In genomic region chr14:72504985-72505384, GRCm38 (mm10) we compare ENCODE assay signal across 16 mouse cellular contexts. TPM values are rescaled to one million over a fixed set of nuclear protein-coding genes. Genes with fewer than 3 reads are reported as not detected.
DNase-seq lines count a peak whose midpoint lies in the region; ATAC-seq and TF ChIP-seq lines count a peak whose summit lies in the region.
"Had no signal": no experiment of that assay in that cellular context is flagged by ENCODE, and none has a peak within 500 bp of the region (broad histone marks: within the 10 kb centered on the region; RNA-seq: fewer than 3 reads in every experiment).

No protein-coding gene starts in this region.

- no peak for DNase-seq in hindbrain, postnatal 0 days (ENCODE audit: low spot score)
- DNase-seq in midbrain, postnatal 0 days (ENCODE audit: low spot score): no peak
- DNase-seq in midbrain, embryonic 10.5 days (ENCODE audit: low spot score): no peak
- DNase-seq in brain, embryonic 14.5 days (ENCODE audit: low read depth): peak; percentile 10
- no peak for DNase-seq in stomach, postnatal 0 days (ENCODE audit: low spot score)
- no peak for DNase-seq in right cerebral cortex, adult 18-20 months
- DNase-seq in adrenal gland, adult 8-10 months: no peak
- DNase-seq: cerebellum, postnatal 14 days had no signal

- no peak overlapping the region for H3K4me3 ChIP-seq in hindbrain, postnatal 0 days (ENCODE audit: low read length)
- no peak overlapping the region for H3K4me3 ChIP-seq in hindbrain, embryonic 13.5 days
- H3K4me3 ChIP-seq in midbrain, postnatal 0 days (ENCODE audit: low read depth, low read length): no peak overlapping the region
- H3K4me3 ChIP-seq in midbrain, embryonic 10.5 days: no peak overlapping the region
- H3K4me3 ChIP-seq in stomach, postnatal 0 days (ENCODE audit: low read depth, low read length): no peak overlapping the region
- H3K4me3 ChIP-seq: lung, embryonic 15.5 days; neural tube, embryonic 15.5 days had no signal

- TF ChIP-seq EP300 in stomach, postnatal 0 days (optimal IDR thresholded peaks at IDR 0.05): no peak

- H3K4me2 ChIP-seq in hindbrain, postnatal 0 days (ENCODE audit: low read depth, low read length): no peak overlapping the region
- H3K4me2 ChIP-seq in hindbrain, embryonic 13.5 days: no peak overlapping the region
- no peak overlapping the region for H3K4me2 ChIP-seq in midbrain, postnatal 0 days (ENCODE audit: low read depth, low read length, poor library complexity, severe bottlenecking)
- H3K4me2 ChIP-seq in stomach, postnatal 0 days (replicated peaks; ENCODE audit: low read depth): no peak overlapping the region
- H3K4me2 ChIP-seq: lung, embryonic 15.5 days; neural tube, embryonic 15.5 days had no signal

- no peak overlapping the region for H3K9ac ChIP-seq in hindbrain, postnatal 0 days (replicated peaks; ENCODE audit: low read length)
- H3K9ac ChIP-seq in hindbrain, embryonic 13.5 days: no peak overlapping the region
- H3K9ac ChIP-seq in midbrain, postnatal 0 days (replicated peaks; ENCODE audit: low read length, poor library complexity, severe bottlenecking): no peak overlapping the region
- no peak overlapping the region for H3K9ac ChIP-seq in stomach, postnatal 0 days (ENCODE audit: low read length)
- H3K9ac ChIP-seq: lung, embryonic 15.5 days; neural tube, embryonic 15.5 days had no signal

- ATAC-seq in hindbrain, postnatal 0 days: no peak
- ATAC-seq in hindbrain, embryonic 13.5 days (ENCODE audit: low FRiP score): no peak
- no peak for ATAC-seq in midbrain, postnatal 0 days (ENCODE audit: low FRiP score)
- no peak for ATAC-seq in stomach, postnatal 0 days (ENCODE audit: low FRiP score, low TSS enrichment)
- ATAC-seq: activated CD4-positive, CD25-positive, alpha-beta regulatory T cell, adult 4 months had no signal

- 84% methylated on average over 1 of the region's 1 CpGs for WGBS in hindbrain, postnatal 0 days
- 87% methylated on average over 1 of the region's 1 CpGs for WGBS in hindbrain, embryonic 13.5 days
- WGBS in midbrain, postnatal 0 days: 85% methylated on average over 1 of the region's 1 CpGs
- WGBS in midbrain, embryonic 10.5 days: 89% methylated on average over 1 of the region's 1 CpGs
- 95% methylated on average over 1 of the region's 1 CpGs for WGBS in stomach, postnatal 0 days

- no peaks in the 10 kb centered on the region for H3K9me3 ChIP-seq in hindbrain, postnatal 0 days (ENCODE audit: low read length)
- H3K9me3 ChIP-seq in hindbrain, embryonic 13.5 days: no peaks in the 10 kb centered on the region
- H3K9me3 ChIP-seq in midbrain, postnatal 0 days (ENCODE audit: low read length): no peaks in the 10 kb centered on the region
- no peaks in the 10 kb centered on the region for H3K9me3 ChIP-seq in midbrain, embryonic 10.5 days (replicated peaks)
- H3K9me3 ChIP-seq in stomach, postnatal 0 days (ENCODE audit: control insufficient read depth, low read length): no peaks in the 10 kb centered on the region
- H3K9me3 ChIP-seq: lung, embryonic 15.5 days; neural tube, embryonic 15.5 days had no signal

- H3K36me3 ChIP-seq in hindbrain, postnatal 0 days (ENCODE audit: insufficient read depth, low read length): no peaks in the 10 kb centered on the region
- no peaks in the 10 kb centered on the region for H3K36me3 ChIP-seq in hindbrain, embryonic 13.5 days
- no peaks in the 10 kb centered on the region for H3K36me3 ChIP-seq in midbrain, postnatal 0 days (ENCODE audit: insufficient read depth, low read length)
- H3K36me3 ChIP-seq in midbrain, embryonic 10.5 days: no peaks in the 10 kb centered on the region
- H3K36me3 ChIP-seq in stomach, postnatal 0 days (ENCODE audit: control insufficient read depth, insufficient read depth, low read length): no peaks in the 10 kb centered on the region
- H3K36me3 ChIP-seq: lung, embryonic 15.5 days; neural tube, embryonic 15.5 days had no signal

- no peak overlapping the region for H3K27ac ChIP-seq in hindbrain, postnatal 0 days
- H3K27ac ChIP-seq in hindbrain, embryonic 13.5 days: no peak overlapping the region
- no peak overlapping the region for H3K27ac ChIP-seq in midbrain, postnatal 0 days (ENCODE audit: low read depth, low read length)
- no peak overlapping the region for H3K27ac ChIP-seq in midbrain, embryonic 10.5 days (replicated peaks)
- no peak overlapping the region for H3K27ac ChIP-seq in stomach, postnatal 0 days (replicated peaks)
- H3K27ac ChIP-seq: lung, embryonic 15.5 days; neural tube, embryonic 15.5 days had no signal

- no peak for TF ChIP-seq POLR2A in brain, embryonic 14.5 days (IDR thresholded peaks at IDR 0.05; ENCODE audit: borderline replicate concordance, extremely low read depth, insufficient read depth, insufficient read length, poor library complexity, severe bottlenecking)

- peak; percentile 27 for TF ChIP-seq CTCF in hindbrain, postnatal 0 days (IDR thresholded peaks at IDR 0.05; ENCODE audit: low read depth)
- TF ChIP-seq CTCF in midbrain, postnatal 0 days (IDR thresholded peaks at IDR 0.05): peak; percentile 38
- TF ChIP-seq CTCF in brain, embryonic 14.5 days (IDR thresholded peaks at IDR 0.05; ENCODE audit: borderline replicate concordance, extremely low read depth, insufficient read depth, insufficient read length): no peak
- peak; percentile 42 for TF ChIP-seq CTCF in stomach, postnatal 0 days (IDR thresholded peaks at IDR 0.05; ENCODE audit: low read depth)

- no peaks in the 10 kb centered on the region for H3K27me3 ChIP-seq in hindbrain, postnatal 0 days (ENCODE audit: insufficient read depth, low read length)
- H3K27me3 ChIP-seq in hindbrain, embryonic 13.5 days: 0 out of 2 replicates have a peak, but pooled peaks cover 7% of the 10 kb centered on the region
- no peaks in the 10 kb centered on the region for H3K27me3 ChIP-seq in midbrain, postnatal 0 days (ENCODE audit: insufficient read depth, low read length)
- H3K27me3 ChIP-seq in midbrain, embryonic 10.5 days (ENCODE audit: low read depth, poor library complexity, severe bottlenecking): no peaks in the 10 kb centered on the region
- H3K27me3 ChIP-seq in stomach, postnatal 0 days (ENCODE audit: control insufficient read depth, insufficient read depth, low read length): no peaks in the 10 kb centered on the region
- H3K27me3 ChIP-seq: lung, embryonic 15.5 days; neural tube, embryonic 15.5 days had no signal

- no peaks in the 10 kb centered on the region for H3K4me1 ChIP-seq in hindbrain, postnatal 0 days (ENCODE audit: insufficient read depth, low read length)
- H3K4me1 ChIP-seq in hindbrain, embryonic 13.5 days (replicated peaks): peaks cover 10% of the 10 kb centered on the region
- no peaks in the 10 kb centered on the region for H3K4me1 ChIP-seq in midbrain, postnatal 0 days (ENCODE audit: insufficient read depth, low read length)
- H3K4me1 ChIP-seq in midbrain, embryonic 10.5 days: peaks cover 17% of the 10 kb centered on the region
- no peaks in the 10 kb centered on the region for H3K4me1 ChIP-seq in stomach, postnatal 0 days (replicated peaks; ENCODE audit: control insufficient read depth, insufficient read depth)

RNA-seq across cellular contexts. Expression of gene Gm9195, which starts 13.3 kb away (rescaled TPM):
- total RNA-seq in hindbrain, postnatal 0 days (2014; rRNA removed): not detected in 2 replicates
- not detected in 2 replicates for polyA plus RNA-seq in hindbrain, postnatal 0 days (2015; fragmentation: Nextera tagmentation; extraction: Ambion mirVana)
- not detected in 2 replicates for polyA plus RNA-seq in hindbrain, embryonic 13.5 days (2015; fragmentation: Nextera tagmentation; extraction: Ambion mirVana)
- not detected in 2 replicates for total RNA-seq in midbrain, postnatal 0 days (2014; rRNA removed)
- polyA plus RNA-seq in midbrain, postnatal 0 days (2015; fragmentation: Nextera tagmentation; extraction: Ambion mirVana): not detected in 2 replicates
- not detected in 2 replicates for polyA plus RNA-seq in midbrain, embryonic 10.5 days (2016; fragmentation: Nextera tagmentation; extraction: Ambion mirVana)
- polyA plus RNA-seq in brain, embryonic 14.5 days (2012; rRNA removed): not detected in 2 replicates
- polyA plus RNA-seq in stomach, postnatal 0 days (2015; fragmentation: Nextera tagmentation; extraction: Ambion mirVana): not detected in 2 replicates
- total RNA-seq in adrenal gland, adult 8-10 months (2022): not detected
- total RNA-seq: left cerebral cortex, postnatal 10 days had no signal
- polyA plus RNA-seq: gonadal fat pad, adult 2 months; heart, postnatal 0 days; lung, embryonic 15.5 days; neural tube, embryonic 15.5 days; stomach, embryonic 16.5 days had no signal
